Mouse (Mus musculus) spleen, adult 2 months (tissue): Measurements from ENCODE around the gene Fbxl18. TPM values are rescaled to one million over a fixed set of nuclear protein-coding genes. Genes with fewer than 3 reads are reported as not detected.
A peak's percentile ranks its signal among the peaks of the same experiment; 100 is the strongest.

Source experiments
- DNase-seq, 2 experiments: peaks; one replicate each; pipeline versions ENCODE4 v3.0.0 to v3.0.0-alpha.2; 2012 to 2021; ENCODE audit warnings: low spot score in 2 of 2, low read depth in 1 of 2
- H3K27ac ChIP-seq: fragments of 200-500 bp; 2 replicates; pipeline ENCODE4 v1.5.1; 2012; ENCODE audit warnings: low read length, inconsistent platforms; ENCODE audit not compliant: insufficient read depth
- H3K27me3 ChIP-seq: fragments of 200-500 bp; 2 replicates; pipeline ENCODE4 v1.6.1; 2012; ENCODE audit warnings: mild to moderate bottlenecking, moderate library complexity, low read length, inconsistent platforms; ENCODE audit not compliant: control insufficient read depth, insufficient read depth
- H3K36me3 ChIP-seq: fragments of 200-500 bp; 2 replicates; pipeline ENCODE4 v1.6.1; 2012; ENCODE audit warnings: mild to moderate bottlenecking, low read length, inconsistent platforms; ENCODE audit not compliant: control insufficient read depth, insufficient read depth
- H3K4me1 ChIP-seq: fragments of 200-500 bp; 2 replicates; pipeline ENCODE4 v1.6.1; 2011; ENCODE audit warnings: inconsistent platforms; ENCODE audit not compliant: control insufficient read depth, insufficient read depth, insufficient read length
- H3K4me3 ChIP-seq: fragments of 200-500 bp; 2 replicates; pipeline ENCODE4 v1.5.1; 2011; ENCODE audit warnings: mild to moderate bottlenecking, inconsistent platforms; ENCODE audit not compliant: insufficient read depth, insufficient read length; ENCODE audit errors: extremely low read depth
- CTCF ChIP-seq: fragments of 200-500 bp; IDR thresholded peaks from 2 replicates; pipeline ENCODE4 v1.5.1; 2011; ENCODE audit warnings: mild to moderate bottlenecking, inconsistent platforms; ENCODE audit not compliant: insufficient read depth, insufficient read length, insufficient replicate concordance; ENCODE audit errors: extremely low read depth
- POLR2A ChIP-seq: fragments of 200-500 bp; IDR thresholded peaks from 2 replicates; pipeline ENCODE4 v1.6.1; 2011; ENCODE audit warnings: low read depth, low read length, inconsistent platforms
- WGBS: fragments of 180-500 bp; shearing (Covaris S2); methylation state at CpG from one replicate; pipeline ENCODE4 v1.1.7; 2018; 5-methylcytosine and 5-hydroxymethylcytosine counted together
- polyA plus RNA-seq: library from polyadenylated mRNA; depleted of rRNA; stranded (reverse); fragments of >200 nt; gene quantifications from 2 replicates; pipeline ENCODE4 v1.2.3, GENCODE M21; 2012

Fbxl18 gene
- polyA plus RNA-seq, 1 experiment = 15.8 TPM

- no peaks in the 10 kb centered on the region for H3K27me3 ChIP-seq
- no peak overlapping the region for H3K4me3 ChIP-seq
- no peak overlapping the region for H3K27ac ChIP-seq
- peaks cover 2% of the 10 kb centered on the region; the same call in 1 of the 2 replicates for H3K4me1 ChIP-seq
- TF ChIP-seq CTCF (peak; percentile 89; the same call in 1 of the 2 replicates), POLR2A (no peak)
- WGBS = 42% methylated on average over 8 of the region's 8 CpGs
- H3K36me3 ChIP-seq = no peaks in the 10 kb centered on the region
- peak; percentile 71 to 77 for DNase-seq
Observed at GRCm38 (mm10) chr5:142879318-142880175, 15.7 kb downstream of the Fbxl18 start.

- Histone ChIP-seq H3K27ac (no peak overlapping the region), H3K36me3 (no peaks in the 10 kb centered on the region; the same call in 1 of the 2 replicates), H3K4me1 (peaks cover 2% of the 10 kb centered on the region; the same call in 1 of the 2 replicates), H3K27me3 (no peaks in the 10 kb centered on the region), H3K4me3 (no peak overlapping the region)
- WGBS = 90% methylated on average over 15 of the region's 15 CpGs
- TF ChIP-seq CTCF (no peak), POLR2A (no peak)
- no peak for DNase-seq
Observed at GRCm38 (mm10) chr5:142878570-142878969, 16.7 kb downstream of the Fbxl18 start.

GRCm38 (mm10) chr5:142877337-142878280, 17.6 kb downstream of the Fbxl18 start:
- Histone ChIP-seq H3K36me3 (no peaks in the 10 kb centered on the region; the same call in 1 of the 2 replicates), H3K4me1 (peaks cover 2% of the 10 kb centered on the region; the same call in 1 of the 2 replicates), H3K27me3 (no peaks in the 10 kb centered on the region), H3K27ac (no peak overlapping the region), H3K4me3 (no peak overlapping the region)
- 24% methylated on average over 11 of the region's 11 CpGs for WGBS
- peak; percentile 52 to 83 for DNase-seq
- peak; percentile 99 for TF ChIP-seq CTCF
- no peak for TF ChIP-seq POLR2A

GRCm38 (mm10) chr5:142876896-142877295, 18.3 kb downstream of the Fbxl18 start:
- DNase-seq = no peak
- 88% methylated on average over 5 of the region's 5 CpGs for WGBS
- Histone ChIP-seq H3K4me3 (no peak overlapping the region), H3K4me1 (peaks cover 2% of the 10 kb centered on the region; the same call in 1 of the 2 replicates), H3K36me3 (peaks cover 2% of the 10 kb centered on the region; the same call in 1 of the 2 replicates), H3K27ac (no peak overlapping the region), H3K27me3 (no peaks in the 10 kb centered on the region)
- no peak for TF ChIP-seq POLR2A
- TF ChIP-seq CTCF = no peak

GRCm38 (mm10) chr5:142875513-142875905, 19.7 kb downstream of the Fbxl18 start:
- no peak overlapping the region for H3K4me3 ChIP-seq
- no peaks in the 10 kb centered on the region for H3K27me3 ChIP-seq
- no peak for TF ChIP-seq POLR2A
- no peak for TF ChIP-seq CTCF
- 92% methylated on average over 10 of the region's 10 CpGs for WGBS
- no peak overlapping the region for H3K27ac ChIP-seq
- H3K4me1 ChIP-seq = no peaks in the 10 kb centered on the region
- H3K36me3 ChIP-seq = peaks cover 3% of the 10 kb centered on the region; the same call in 1 of the 2 replicates
- no peak for DNase-seq

GRCm38 (mm10) chr5:142874791-142875512, 20.3 kb downstream of the Fbxl18 start:
- no peak for DNase-seq
- 95% methylated on average over 13 of the region's 13 CpGs for WGBS
- H3K4me3 ChIP-seq = no peak overlapping the region
- H3K36me3 ChIP-seq = peaks cover 4% of the 10 kb centered on the region; the same call in 1 of the 2 replicates
- no peak for TF ChIP-seq CTCF
- no peak for TF ChIP-seq POLR2A
- H3K27ac ChIP-seq = no peak overlapping the region
- H3K4me1 ChIP-seq = no peaks in the 10 kb centered on the region
- H3K27me3 ChIP-seq = no peaks in the 10 kb centered on the region
